Mouse (Mus musculus) megakaryocyte-erythroid progenitor cell, adult 5-6 weeks (primary cell): ENCODE data around the gene Gm17521. TPM values are rescaled to one million over a fixed set of nuclear protein-coding genes. Genes with fewer than 3 reads are reported as not detected.
"Not testable (repeated sequence)": the region's sequence is repeated elsewhere in the genome, so short reads cannot be mapped to it uniquely, and the experiment has no call there.

Experiments
- ATAC-seq: replicated peaks from 2 replicates; pipeline ENCODE4 v1.8.0; 2016; ENCODE audit warnings: mild to moderate bottlenecking, inconsistent platforms; ENCODE audit not compliant: severe bottlenecking, poor library complexity, low FRiP score, low TSS enrichment
- total RNA-seq, 2 experiments: library from RNA; stranded (forward) in 1 of 2; stranded (reverse) in 1 of 2; fragments of 200-1000, 215-1000 nt in 1 of 2; fragments of >200 nt in 1 of 2; fragmentation: Nextera tagmentation in 1 of 2; gene quantifications; 2 replicates each; pipeline ENCODE4 v1.2.3; 2014 to 2017

The Gm17521 gene
- not detected in 2 replicates for total RNA-seq (2014; fragmentation: Nextera tagmentation)
- total RNA-seq (2017), result not detected in 2 replicates

DNA sequence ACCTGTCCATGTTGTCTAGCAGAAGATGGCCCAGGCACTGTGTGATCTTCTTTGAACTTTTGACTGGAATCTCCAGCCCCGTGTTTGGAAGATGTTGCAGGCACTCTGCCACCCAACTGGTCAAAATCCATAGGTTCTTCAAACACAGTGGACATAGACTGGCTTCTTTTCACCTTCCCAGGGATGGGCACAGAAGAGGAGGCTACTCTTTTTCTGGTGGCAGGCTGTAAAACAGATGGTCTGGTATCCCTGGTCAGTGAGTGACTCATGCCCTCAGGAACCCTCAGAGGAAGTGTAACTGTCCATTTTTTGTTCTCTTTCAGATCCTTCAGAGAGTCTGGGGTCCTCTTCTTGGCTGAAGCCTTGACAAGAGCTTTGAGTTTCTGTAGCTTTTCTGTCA, at the start of gene Gm17521:
TSS of gene Gm17521 (minus strand) at position 101 of the 400 bp plus-strand sequence.
- not testable (repeated sequence) for ATAC-seq

DNA sequence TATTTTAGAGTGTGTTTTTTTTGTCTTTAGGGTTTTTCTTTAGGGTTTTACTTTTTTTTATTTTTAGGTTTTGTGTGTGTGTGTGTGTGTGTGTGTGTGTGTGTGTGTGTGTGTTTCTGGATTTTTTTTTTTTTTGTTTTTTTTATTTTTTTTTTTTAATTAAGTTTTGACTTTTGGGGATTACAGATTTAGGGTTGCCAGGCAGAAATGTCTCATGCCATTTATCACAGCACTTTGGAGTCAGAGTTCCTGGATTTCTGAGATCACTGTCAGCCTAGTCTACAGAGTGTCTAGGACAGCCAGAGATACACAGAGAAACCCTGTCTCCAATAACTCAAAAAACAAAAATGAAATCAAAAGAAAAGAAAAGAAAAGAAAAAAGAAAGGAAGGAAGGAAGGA, 14.5 kb upstream of the Gm17521 start:
- ATAC-seq, result no peak

DNA sequence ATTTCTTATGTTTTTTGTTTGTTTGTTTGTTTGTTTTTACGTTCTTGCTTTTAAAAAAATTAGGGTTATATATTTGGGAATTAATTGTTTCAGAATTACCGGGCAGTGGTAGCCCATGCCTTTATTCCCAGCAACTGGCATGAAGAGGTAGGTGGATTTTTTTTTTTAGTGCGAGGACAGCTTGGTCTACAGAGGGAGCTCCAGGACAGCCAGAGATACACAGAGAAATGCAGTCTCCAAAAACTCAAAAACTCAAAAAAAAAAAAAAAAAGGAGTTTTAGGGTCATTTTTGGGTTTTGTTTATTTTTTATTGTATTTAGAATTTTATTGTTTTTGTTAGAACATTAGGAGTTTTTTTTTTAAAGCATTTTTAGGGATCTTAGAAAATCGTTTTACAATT, 14.0 kb upstream of the Gm17521 start:
- ATAC-seq, result no peak

Other genes with a start within 250 kb of the Gm17521 start
- 9.4 and 11.5 TPM in 2 replicates for gene Cldn34c1, start 73.8 kb upstream of the Gm17521 start, total RNA-seq (2014; fragmentation: Nextera tagmentation)
- gene Cldn34c1, start 73.8 kb upstream of the Gm17521 start, total RNA-seq (2017), result 6.2 and 10.1 TPM in 2 replicates
- not detected in 2 replicates for gene Srsx, start 192.8 kb upstream of the Gm17521 start, total RNA-seq (2014; fragmentation: Nextera tagmentation)
- gene Srsx, start 192.8 kb upstream of the Gm17521 start, total RNA-seq (2017), result not detected in 2 replicates
- not detected in 2 replicates for gene Gm17577, start 217.2 kb upstream of the Gm17521 start, total RNA-seq (2014; fragmentation: Nextera tagmentation)
- gene Gm17577, start 217.2 kb upstream of the Gm17521 start, total RNA-seq (2017), result not detected in 2 replicates